Mouse (Mus musculus) cerebellum, adult 9-11 months (tissue): ENCODE data around the gene Tbc1d1.

Experiments used
- DNase-seq: peaks from one replicate; pipeline ENCODE4 v3.0.0; 2022

The Tbc1d1 gene

GRCm38 (mm10) chr5:64161917-64162316 is 5.8 kb downstream of the Tbc1d1 start:
- no peak for DNase-seq

GRCm38 (mm10) chr5:64162582-64162981 is 6.5 kb downstream of the Tbc1d1 start:
- DNase-seq: no peak

- no peak for DNase-seq
Observed at GRCm38 (mm10) chr5:64164414-64164813, 8.3 kb downstream of the Tbc1d1 start.

DNA sequence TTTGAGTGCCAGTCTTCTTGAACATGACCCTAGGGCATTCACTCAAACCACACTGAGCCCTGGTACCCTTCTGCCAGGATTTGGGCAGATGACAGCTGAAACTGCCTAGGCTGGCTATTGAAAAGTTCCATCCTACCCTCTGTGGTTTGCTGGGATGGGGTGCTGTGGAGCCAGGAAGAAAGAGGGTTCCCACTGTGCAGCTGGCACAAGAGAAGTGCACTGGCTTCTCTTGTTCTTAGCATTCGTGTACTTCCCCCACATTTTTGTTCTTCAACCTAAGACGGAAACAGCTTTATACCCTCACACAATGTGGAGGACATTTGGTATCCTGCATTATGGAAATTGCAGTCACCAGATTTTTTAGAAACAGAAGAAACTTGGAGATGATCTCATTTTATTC is 9.7 kb downstream of the Tbc1d1 start:
- DNase-seq: peak; percentile 17

- no peak for DNase-seq
Observed at GRCm38 (mm10) chr5:64168990-64169540, 13.0 kb downstream of the Tbc1d1 start.

DNA sequence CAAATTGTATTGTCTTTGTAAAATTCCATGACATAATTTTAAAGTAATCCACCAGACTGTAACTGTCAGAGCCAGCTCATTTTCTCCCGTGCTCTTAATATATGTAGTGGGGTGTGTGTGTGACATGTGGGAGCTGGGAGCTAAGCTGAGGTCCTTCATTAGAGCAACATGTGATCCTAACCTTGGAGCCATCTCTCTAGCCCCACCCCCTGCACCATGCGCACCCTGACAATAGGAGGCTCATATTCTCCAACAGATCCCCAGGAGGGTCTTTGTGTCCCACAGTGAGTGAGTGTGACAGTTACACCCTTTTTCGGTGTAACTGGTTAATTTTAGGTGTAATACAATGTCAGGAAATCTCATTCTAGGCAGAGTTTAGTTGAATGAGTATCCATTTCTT is 16.8 kb downstream of the Tbc1d1 start:
- no peak for DNase-seq

GRCm38 (mm10) chr5:64173302-64173701 is 17.2 kb downstream of the Tbc1d1 start:
- DNase-seq: no peak

DNA sequence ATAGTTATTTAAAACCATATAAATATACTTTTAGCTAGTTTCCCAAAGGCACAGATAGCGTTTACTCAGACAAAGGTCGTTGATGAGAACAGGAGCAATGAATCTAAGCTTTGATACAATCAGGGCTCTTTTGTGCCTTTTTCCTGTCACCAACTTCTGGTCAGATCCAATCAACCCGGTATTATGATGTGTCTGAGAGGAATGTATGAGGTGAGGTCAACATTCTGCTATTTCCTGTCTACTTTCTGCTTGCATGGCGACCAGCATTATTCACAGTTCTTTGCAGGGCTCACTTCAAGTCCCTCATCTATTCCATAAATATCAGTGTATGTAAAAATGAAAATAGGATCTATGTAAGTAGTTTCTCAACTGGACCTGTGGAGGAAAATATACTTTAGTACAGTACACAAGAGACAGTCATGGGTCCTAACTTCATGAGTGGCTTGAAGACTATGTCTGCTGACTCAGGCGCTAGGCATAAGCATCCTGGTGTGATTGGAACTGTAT is 18.4 kb downstream of the Tbc1d1 start:
- DNase-seq: no peak

DNA sequence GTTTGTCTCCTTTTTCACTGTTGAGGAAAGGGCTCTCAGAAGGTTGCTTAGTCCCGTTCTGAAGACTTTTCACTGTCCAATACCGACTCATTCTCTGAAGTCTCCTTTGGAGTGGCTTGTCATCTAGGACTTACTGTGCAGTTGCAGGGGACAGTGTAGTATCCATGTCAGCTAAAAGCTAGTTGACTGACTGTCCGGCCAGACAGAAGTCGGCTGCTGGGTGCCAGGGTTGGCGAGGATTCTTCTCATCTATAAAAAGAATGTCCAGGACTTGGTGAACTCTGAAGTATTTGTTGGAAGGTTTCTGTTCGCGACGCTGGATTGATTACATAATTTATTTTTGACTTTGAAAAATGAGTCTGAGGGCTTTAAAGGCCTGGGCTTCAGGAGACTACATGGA is 24.4 kb downstream of the Tbc1d1 start:
- no peak for DNase-seq

DNA sequence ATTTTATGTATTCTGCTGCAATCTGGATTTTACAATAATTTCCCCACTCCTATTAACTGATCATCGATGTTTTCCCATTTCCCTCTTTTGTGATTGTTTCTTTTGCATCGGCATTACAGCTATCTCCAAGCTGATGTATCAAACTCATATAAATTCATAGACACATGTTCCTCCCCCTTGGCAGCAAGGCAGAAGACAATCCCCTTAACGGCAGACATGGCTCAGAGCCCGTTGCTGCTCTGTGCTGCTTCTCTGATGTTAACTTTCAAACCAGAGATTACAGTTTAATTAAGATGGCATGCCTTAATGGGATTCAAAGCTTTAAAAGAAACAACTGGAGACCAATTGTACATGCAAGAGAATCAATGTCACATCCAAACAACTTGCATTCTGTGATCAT is 27.6 kb downstream of the Tbc1d1 start:
- DNase-seq: no peak

- no peak for DNase-seq
Observed at GRCm38 (mm10) chr5:64185257-64185656, 29.2 kb downstream of the Tbc1d1 start.

DNA sequence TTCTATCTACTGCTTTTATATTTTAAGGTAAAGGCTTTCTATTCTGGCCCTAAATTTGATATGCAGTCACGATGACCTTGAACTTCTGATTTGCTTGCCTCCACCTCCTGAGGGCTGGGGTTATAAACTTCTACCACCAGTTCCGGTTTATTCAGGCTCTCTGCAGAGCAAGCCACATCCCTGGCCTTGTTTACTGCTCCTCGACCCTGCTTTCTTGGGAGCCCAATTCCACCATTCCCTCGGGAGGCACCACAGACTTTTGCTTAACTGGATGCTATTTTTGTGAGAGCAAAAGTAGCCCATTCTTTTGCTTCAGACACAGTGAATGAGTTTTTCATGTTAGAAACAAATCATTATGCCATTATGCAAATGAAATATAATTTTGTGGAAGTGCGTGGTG is 30.5 kb downstream of the Tbc1d1 start:
- no peak for DNase-seq

GRCm38 (mm10) chr5:64188083-64188648 is 32.1 kb downstream of the Tbc1d1 start:
- DNase-seq: no peak

GRCm38 (mm10) chr5:64190892-64191291 is 34.8 kb downstream of the Tbc1d1 start:
- DNase-seq: no peak

DNA sequence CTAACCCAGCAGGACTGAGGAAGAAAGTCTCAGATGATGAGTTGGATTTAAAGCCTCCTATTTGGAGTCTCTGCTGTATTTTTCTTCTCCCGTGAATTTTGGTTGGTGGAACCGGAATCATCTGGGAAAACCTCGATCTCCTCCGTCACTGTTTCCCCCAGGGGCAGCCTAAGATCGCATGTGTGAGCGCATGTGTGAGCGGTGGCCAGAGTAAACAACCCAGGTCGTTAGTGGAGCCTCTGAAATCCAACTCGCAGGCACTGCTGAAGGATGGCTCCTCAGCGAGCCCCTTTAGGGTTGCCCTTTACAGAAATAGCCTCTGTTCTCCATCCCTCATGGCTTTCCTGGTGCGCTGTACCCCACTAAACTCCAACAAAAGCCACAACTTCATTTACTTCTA is 37.2 kb downstream of the Tbc1d1 start:
- no peak for DNase-seq

- DNase-seq: peak; percentile 78
Observed at GRCm38 (mm10) chr5:64196250-64196865, 40.3 kb downstream of the Tbc1d1 start.

- peak; percentile 17 for DNase-seq
Observed at GRCm38 (mm10) chr5:64196866-64197321, 40.8 kb downstream of the Tbc1d1 start.

DNA sequence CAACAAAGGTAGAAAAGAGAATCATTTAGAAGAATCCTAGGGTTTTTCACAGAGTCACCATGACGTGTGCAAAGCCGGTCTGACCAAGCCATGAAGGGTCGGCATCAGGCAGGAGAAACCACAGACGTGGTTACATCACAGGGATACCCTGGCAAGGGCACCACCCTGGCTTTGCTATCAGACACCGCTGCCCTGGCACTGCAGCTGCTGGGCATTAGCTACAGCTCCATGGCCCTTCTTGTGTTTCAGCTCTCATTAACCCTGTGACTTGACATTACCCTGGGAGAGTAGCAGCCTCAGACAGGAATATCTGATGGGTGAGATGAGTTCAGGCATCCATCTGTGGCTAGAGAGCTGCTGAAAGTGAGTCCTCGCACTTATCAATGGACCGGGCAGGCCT is 42.5 kb downstream of the Tbc1d1 start:
- no peak for DNase-seq

DNA sequence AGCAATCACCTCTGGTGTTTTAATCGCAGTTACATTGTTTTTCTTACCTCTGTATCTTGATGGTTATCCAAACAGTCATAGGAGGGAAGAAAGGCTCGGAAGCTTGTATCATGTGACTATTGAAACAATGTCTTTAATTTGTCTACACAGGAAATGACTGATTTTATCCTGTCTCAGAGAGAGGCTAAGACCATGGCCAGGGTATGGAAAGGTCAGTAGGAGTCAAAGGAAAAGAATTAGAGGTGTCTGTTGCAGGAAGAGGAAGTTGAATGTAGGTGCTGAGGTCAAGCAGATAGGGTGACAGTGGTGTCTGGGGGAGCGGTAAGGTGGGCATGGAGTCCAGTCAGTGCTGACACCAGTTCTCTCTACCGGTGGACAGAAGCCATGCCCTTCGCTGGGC is 45.0 kb downstream of the Tbc1d1 start:
- DNase-seq: no peak

DNA sequence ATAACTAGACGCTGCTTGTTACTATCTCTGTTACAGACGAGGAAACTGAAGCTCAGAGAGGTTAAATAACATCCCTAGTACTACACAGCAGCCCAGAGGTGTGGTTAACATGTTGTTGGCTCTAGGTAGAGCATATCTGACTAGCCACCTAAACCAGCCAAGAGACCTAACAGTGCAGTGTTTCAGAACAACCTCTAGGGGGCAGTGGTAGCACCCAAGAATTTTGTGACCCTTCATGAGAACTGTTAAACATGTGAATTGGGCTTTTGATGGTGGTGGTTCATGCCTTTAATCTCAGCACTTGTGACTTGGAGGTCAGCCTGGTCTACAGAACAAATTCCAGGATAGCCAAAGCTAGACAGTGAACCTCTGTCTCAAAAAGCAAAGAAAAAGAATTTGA is 46.2 kb downstream of the Tbc1d1 start:
- peak; percentile 21 for DNase-seq

DNA sequence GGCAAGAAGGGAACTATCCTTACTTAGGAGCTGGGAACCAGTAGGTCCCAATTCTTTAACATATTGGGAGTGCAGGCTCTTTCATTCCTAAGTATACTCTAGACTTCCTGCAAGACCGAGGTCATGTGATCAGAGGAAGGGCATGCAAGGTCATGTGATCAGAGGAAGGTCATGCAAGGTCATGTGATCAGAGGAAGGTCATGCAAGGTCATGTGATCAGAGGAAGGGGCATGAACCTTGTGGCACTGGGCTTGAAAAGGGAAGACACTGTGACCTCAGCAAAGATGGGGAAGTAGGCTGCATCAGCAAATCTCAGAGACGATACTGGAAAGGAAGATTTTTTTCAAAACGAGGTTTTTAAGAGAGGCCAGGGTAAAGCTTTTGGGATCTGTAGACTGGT is 49.5 kb downstream of the Tbc1d1 start:
- no peak for DNase-seq

- DNase-seq: no peak
Observed at GRCm38 (mm10) chr5:64206431-64206830, 50.3 kb downstream of the Tbc1d1 start.

GRCm38 (mm10) chr5:64206875-64207274 is 50.8 kb downstream of the Tbc1d1 start:
- no peak for DNase-seq

DNA sequence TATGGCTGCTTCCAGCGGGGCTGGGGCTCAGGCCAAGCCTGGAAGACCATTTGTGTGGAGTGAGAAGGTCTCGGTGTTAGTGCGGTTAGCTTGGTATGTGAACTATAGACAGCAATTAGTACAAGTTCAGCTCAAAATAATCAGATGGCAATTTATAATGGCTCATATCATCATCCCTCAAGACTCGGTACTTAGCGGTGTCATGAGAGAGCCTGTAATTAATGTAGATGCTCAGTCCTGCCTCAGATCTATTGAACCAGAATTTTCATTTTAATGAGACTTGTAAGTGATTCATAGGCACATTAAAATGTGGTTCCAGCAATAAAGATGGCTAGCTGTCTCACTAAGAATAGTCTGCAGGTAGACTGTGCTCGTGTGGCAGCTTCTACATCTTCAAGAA is 51.7 kb downstream of the Tbc1d1 start:
- no peak for DNase-seq

GRCm38 (mm10) chr5:64210817-64211216 is 54.7 kb downstream of the Tbc1d1 start:
- no peak for DNase-seq
